Mouse (Mus musculus): Measurements from ENCODE around the gene Tlr5. TPM values are rescaled to one million over a fixed set of nuclear protein-coding genes. Genes with fewer than 3 reads are reported as not detected.

The Tlr5 gene
- total RNA-seq, 1 experiment from 2014 or later, result not detected

DNA sequence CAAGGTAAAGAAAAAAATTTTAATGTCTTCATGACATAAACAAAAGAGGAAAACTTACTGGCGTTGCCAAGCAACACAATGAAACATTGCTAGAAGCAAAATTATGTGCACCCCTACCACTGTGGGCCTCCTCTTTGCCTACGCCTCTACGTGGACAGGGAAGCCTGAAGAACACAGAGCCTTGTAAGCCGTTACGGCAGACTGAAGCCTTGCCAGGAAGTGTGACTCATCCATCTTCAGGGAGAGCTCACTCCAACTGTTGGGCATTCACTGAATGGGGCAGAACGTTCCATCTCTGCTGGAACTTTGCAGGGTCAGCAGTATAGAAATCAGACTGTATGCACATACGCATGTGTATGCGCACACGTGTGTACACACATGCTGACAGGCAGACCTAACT lies 3.3 kb upstream of the Tlr5 start:
- peak; percentile 52 for ATAC-seq (replicated peaks; ENCODE audit: low read depth, poor library complexity, severe bottlenecking)

DNA sequence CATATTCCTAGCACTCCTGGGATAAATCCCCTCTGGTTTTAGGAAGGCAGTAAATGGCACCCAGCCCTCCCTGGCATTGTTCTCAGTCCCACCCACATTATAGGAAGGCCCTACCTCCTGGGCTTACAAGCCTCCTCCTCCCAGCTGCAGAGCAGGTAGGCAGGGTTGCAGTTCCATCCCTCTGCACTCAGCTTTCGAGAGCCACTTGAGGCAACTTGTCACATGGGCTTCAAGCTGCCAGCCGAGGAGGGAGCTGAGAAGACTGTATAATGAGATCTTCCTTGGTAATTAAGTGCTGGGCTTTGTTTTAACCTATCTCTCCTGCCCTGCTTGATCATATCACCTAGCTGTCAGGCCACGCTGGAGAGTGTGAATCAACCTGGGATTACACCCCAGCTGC lies 1.4 kb upstream of the Tlr5 start:
- no peak for ATAC-seq (replicated peaks; ENCODE audit: low read depth, poor library complexity, severe bottlenecking)

GRCm38 (mm10) chr1:182953667-182954066 lies 921 bp upstream of the Tlr5 start:
- ATAC-seq (replicated peaks; ENCODE audit: low read depth, poor library complexity, severe bottlenecking), result peak; percentile 66

GRCm38 (mm10) chr1:182955047-182955620 lies 546 bp downstream of the Tlr5 start:
- ATAC-seq (replicated peaks; ENCODE audit: low read depth, poor library complexity, severe bottlenecking), result peak; percentile 30

- ATAC-seq (replicated peaks; ENCODE audit: low read depth, poor library complexity, severe bottlenecking), result no peak
Measured at GRCm38 (mm10) chr1:182956186-182956960, 1.8 kb downstream of the Tlr5 start.

GRCm38 (mm10) chr1:182957001-182957757 lies 2.6 kb downstream of the Tlr5 start:
- ATAC-seq (replicated peaks; ENCODE audit: low read depth, poor library complexity, severe bottlenecking), result no peak

- ATAC-seq (replicated peaks; ENCODE audit: low read depth, poor library complexity, severe bottlenecking), result no peak
Measured at GRCm38 (mm10) chr1:182957826-182958544, 3.4 kb downstream of the Tlr5 start.

GRCm38 (mm10) chr1:182958824-182959223 lies 4.2 kb downstream of the Tlr5 start:
- ATAC-seq (replicated peaks; ENCODE audit: low read depth, poor library complexity, severe bottlenecking), result no peak

DNA sequence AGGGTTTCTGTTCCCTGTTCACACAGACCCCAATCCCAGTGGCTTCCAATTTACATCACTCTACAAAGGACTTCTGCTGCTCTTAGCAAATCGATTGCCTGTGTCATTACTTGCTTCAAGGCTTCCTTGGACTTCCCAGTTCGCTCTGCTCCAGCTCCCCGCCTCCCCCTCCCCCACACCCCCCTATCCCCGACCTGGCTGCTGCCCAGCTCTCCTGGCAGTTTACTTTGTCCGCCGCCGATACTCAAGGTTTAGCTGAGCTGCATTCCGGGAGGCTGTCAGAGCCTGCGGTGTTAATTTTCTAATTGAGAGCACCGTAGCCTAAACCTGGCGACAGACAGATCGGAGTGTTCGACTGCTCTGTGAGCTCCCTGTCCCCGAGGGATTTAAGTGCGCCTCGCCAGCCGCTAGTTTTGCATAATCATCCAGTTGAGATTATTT lies 4.7 kb downstream of the Tlr5 start:
- no peak for ATAC-seq (replicated peaks; ENCODE audit: low read depth, poor library complexity, severe bottlenecking)

DNA sequence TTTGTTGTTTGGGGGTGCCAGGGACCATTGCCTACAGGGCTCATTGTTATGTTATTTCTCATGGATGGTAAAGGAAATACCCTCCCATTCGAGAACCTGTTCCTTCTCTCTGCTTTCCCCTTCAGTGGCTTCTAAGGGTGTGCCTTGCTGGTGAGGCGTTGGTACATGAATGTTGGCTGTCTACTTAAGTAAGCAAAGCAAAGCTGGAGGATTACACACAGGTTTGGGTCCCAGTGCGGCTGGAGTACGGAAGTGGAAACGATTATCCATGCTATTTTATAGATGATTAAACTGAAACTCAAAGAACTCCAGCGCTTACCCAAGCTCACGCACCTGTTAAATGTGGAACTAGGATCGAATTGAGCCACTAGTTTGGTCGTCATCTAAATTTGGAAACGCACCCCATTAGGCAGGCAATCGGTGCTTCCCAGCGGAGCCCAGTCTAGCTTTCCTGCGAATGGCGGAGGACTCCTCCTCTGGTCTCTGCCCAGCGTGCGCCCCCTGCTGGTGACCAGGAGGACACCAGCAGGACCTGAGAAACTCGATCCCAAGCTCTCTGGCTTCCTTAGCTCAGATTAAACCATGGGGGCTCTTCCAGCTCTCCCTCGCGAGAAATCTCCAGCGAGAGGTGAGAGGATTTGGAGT lies 5.3 kb downstream of the Tlr5 start:
- ATAC-seq (replicated peaks; ENCODE audit: low read depth, poor library complexity, severe bottlenecking), result peak; percentile 91

DNA sequence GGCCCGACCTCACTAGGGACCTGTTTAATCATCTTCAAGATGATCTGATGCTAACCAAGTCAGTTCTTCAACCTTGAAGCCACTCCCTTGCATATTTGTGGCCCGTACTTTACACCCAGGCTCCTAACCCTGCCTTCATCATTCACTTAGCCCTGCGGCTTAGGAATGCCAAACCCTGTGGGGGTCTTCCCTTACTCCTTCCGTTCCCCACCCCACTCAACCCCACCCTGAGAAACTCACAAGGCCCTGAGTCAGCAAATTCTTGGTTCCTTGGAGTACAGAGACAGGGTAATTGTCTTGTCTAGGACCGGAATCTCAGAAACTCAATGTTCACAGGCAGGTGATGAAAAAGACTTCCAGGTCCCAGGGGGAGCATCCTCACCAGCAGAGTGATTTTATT lies 6.5 kb downstream of the Tlr5 start:
- ATAC-seq (replicated peaks; ENCODE audit: low read depth, poor library complexity, severe bottlenecking), result no peak

DNA sequence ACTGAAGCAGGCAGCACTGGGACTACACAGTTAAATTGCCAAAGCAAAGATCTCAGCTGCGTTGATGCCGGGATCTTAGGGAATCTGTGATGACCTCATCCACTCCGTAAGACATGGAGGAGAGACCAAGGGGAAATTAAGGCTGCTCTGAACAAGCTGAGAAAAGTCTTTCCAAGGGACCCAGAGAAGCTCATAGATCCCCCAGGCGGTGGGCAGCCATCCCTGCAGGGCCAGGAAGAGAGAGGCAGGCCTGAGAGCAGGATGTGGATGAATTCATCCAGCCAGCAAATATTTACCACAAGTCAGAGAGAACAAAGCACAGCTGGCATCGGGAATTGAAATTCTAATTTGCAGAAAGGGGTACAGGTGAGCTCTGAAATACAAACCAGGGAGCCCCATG lies 8.7 kb downstream of the Tlr5 start:
- no peak for ATAC-seq (replicated peaks; ENCODE audit: low read depth, poor library complexity, severe bottlenecking)

DNA sequence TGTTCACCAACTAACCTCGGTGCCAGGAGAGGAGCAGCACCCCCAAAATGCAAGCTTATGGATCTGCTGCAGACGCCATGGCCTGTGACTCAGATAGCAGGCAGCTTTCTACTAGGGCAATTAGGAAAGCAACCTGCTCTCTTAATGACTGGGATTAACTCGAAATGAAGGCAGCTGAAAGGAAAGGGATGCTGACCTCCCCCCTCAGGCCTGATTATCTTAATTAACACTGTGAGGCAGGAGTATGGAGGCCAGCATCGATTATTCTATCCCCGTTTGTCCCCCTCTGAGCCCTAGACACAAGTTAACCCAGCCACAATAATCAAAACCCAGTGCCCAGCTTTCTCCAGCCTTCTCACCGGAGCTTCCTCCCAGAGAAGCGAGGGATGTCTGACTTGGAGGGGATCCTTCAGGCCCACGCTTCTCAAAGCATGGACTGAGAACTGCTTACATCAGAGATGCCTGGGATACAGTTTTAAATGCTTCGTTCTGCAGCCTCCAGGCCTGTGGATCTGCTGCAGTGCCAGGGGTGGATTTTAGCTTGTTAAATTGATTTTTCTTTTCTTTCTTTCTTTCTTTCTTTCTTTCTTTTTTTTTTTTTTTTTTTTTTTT lies 10.4 kb downstream of the Tlr5 start:
- no peak for ATAC-seq (replicated peaks; ENCODE audit: low read depth, poor library complexity, severe bottlenecking)

- no peak for ATAC-seq (replicated peaks; ENCODE audit: low read depth, poor library complexity, severe bottlenecking)
Measured at GRCm38 (mm10) chr1:182968732-182969131, 14.1 kb downstream of the Tlr5 start.

- no peak for ATAC-seq (replicated peaks; ENCODE audit: low read depth, poor library complexity, severe bottlenecking)
Measured at GRCm38 (mm10) chr1:182972240-182972639, 17.7 kb downstream of the Tlr5 start.

DNA sequence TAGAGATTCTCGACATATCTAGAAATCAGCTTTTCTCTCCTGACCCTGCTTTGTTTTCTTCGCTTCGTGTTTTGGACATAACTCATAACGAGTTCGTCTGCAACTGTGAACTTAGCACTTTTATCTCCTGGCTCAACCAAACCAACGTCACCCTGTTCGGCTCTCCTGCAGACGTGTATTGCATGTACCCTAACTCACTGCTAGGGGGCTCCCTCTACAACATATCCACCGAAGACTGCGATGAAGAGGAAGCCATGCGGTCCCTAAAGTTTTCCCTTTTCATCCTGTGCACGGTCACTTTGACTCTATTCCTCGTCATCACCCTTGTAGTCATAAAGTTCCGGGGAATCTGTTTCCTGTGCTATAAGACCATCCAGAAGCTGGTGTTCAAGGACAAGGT lies 20.2 kb downstream of the Tlr5 start:
- 0 out of 2 replicates have a peak, but pooled peaks have one; percentile 50 for ATAC-seq (replicated peaks; ENCODE audit: low read depth, poor library complexity, severe bottlenecking)

DNA sequence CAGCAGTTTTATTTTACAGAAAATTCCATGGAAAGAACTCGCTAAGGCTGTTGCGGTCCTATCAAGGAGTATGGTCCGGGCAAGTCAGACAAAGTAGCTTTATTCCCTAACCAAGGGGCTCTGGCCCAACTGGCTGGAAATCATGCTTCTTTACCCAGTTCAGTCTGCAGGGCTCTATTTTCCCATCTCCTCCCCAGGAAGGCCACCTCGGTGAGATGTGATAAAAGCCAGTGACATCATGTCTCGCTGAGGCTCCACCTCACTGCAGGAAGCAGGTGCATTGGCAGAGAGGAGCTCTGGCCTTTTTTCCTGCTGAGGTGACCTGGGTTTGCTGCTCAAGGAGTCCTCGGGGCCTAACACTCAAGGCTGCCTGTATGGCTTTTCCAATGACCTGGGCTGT lies 26.1 kb downstream of the Tlr5 start:
- no peak for ATAC-seq (replicated peaks; ENCODE audit: low read depth, poor library complexity, severe bottlenecking)

DNA sequence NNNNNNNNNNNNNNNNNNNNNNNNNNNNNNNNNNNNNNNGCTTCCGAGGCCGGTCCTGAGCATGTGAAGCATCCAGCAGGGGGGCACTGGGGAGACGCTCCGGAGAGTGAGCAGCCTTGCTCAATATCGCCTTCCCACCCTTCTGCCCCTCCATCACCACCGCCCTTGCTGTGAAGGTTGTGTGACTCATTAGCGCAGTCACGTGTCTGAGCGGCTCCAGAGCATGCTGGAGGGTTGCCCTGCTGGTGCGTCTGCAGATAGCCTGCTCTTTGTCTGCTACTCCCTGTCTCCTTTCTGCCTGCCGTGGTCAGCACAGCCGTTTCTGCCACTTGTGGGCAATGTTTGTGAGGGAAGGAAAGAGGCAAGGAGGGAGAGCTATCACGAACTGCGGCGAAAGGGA lies 28.4 kb downstream of the Tlr5 start:
- peak; percentile 100 for ATAC-seq (replicated peaks; ENCODE audit: low read depth, poor library complexity, severe bottlenecking)

DNA sequence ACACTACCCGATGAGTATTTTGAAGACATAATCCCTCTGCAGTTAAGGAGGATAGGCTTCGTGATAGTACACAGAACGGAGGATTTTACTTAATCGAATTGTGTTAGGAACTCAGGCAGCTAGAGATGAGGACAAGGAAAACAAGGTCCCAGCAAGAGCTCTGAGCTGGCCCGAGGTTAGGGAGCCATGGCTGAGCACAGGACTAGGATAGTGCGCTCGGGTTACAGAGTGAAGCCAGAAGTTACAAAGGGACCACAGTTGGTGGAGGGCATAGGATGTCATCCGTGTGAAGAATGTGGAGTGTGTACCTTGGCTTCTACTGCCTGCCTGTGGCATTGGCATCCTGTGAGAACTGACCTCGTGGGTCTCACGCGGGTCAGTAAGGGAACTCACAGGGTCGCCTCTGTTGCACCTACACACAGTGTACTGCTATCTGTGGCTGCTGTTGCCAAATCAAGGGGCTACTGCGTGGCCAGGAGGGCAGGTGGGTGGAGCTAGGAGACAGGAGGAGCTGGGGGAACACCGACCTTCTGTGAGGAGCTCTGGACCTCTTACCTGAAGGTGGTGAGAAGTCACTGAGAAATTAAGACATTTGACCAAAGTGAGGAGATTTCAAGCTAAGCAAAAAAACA lies 29.0 kb downstream of the Tlr5 start:
- 0 out of 2 replicates have a peak, but pooled peaks have one; percentile 8 for ATAC-seq (replicated peaks; ENCODE audit: low read depth, poor library complexity, severe bottlenecking)
